Mouse (Mus musculus): Measurements from ENCODE around the gene Col1a1. TPM values are rescaled to one million over a fixed set of nuclear protein-coding genes. Genes with fewer than 3 reads are reported as not detected.

Col1a1 gene
- 358 and 494 TPM in 2 replicates for total RNA-seq (2021)
- long read RNA-seq, experiment 1, full-length matches to known transcripts, result 102 of 164 reads
- long read RNA-seq, experiment 1, partial matches to known transcripts, result 56 of 164 reads
- long read RNA-seq, experiment 1, other reads (novel, unspliced or antisense), result 6 of 164 reads
- long read RNA-seq, experiment 2, full-length matches to known transcripts, result 153 of 276 reads
- long read RNA-seq, experiment 2, partial matches to known transcripts, result 106 of 276 reads
- long read RNA-seq, experiment 2, other reads (novel, unspliced or antisense), result 17 of 276 reads

- peak; percentile 58 for DNase-seq
These were observed at the start of gene Col1a1 for GRCm38 (mm10) chr11:94936045-94936444. TSS of gene Col1a1 (plus strand) at chr11:94936224.

DNA sequence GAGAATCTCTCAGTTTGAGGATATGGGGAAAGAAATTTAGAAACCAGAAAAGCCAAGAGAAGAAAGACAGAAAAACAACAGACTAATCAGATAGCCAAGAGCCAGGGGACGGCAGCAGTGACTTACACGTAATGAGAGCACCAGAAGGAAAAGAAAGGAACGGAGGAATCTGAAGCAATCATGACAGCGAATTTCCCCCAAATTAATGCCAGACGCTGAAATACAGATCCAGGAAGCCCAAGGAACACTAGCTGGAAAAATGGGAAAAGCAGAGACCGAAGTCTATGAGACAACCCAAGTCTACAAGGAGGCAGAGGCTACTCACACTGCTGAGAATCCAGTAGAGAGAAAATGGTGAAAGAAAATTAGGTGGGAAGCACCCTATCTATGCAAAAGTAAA is 44.9 kb upstream of the Col1a1 start:
- no peak for DNase-seq

GRCm38 (mm10) chr11:94896753-94897376 is 39.2 kb upstream of the Col1a1 start:
- no peak for DNase-seq

DNA sequence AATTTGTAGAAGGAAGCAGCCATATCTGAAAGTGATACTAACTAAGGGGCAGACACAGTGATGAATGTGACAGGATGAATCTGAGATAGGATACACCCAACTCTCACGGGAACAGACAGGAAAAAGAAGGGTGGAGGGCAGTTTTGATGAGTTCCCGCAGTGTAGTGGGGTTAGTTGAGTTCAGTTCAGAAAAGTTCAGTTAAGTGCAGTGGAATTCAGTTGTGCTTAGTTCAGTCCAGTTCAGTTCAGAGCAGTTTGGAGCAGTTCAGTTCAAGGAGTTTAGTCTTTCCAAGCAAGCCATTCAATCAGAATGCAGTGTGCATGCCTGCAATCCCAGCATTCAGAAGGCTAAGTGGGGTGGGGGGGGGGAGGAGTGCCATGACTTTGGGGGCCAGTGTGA is 34.8 kb upstream of the Col1a1 start:
- no peak for DNase-seq

DNA sequence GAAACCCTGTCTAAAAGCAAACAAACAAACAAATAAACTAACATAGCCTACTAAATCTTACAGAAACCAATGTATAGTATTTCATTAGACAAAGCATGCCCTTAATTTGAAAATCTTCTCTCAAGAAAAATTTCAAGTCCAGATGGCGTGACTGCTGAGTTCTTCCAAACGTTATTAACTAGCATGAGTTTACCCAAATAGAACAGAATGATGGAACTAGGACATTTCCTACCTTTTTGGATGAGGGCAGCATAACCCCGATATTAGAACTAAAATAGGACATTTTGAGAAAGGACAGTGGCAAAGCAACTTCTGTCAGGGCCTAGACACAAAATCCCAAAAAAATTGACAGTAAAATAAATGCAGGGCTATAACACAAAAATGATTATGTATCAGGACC is 31.7 kb upstream of the Col1a1 start:
- DNase-seq, result no peak

DNA sequence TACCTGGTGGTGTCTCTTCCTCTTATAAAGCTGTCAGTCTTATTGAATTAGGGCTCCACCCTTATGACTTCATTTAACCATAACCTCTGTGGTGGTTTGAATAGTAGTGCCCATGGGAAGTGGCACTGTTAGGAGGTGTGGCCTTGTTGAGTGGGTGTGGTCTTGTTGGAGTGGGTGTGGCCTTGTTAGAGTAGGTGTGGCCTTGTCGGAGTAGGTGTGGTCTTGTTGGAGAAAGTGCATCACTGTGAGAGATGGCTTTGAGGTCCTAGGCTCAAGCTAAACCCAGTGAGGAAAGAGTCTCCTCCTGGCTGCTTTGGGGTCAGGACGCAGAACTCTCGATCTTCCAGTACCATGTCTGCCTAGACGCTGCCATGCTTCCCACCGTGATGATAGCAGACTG is 25.1 kb upstream of the Col1a1 start:
- no peak for DNase-seq

GRCm38 (mm10) chr11:94912568-94912967 is 23.5 kb upstream of the Col1a1 start:
- DNase-seq, result no peak

GRCm38 (mm10) chr11:94913302-94914090 is 22.5 kb upstream of the Col1a1 start:
- DNase-seq, result peak; percentile 55

DNA sequence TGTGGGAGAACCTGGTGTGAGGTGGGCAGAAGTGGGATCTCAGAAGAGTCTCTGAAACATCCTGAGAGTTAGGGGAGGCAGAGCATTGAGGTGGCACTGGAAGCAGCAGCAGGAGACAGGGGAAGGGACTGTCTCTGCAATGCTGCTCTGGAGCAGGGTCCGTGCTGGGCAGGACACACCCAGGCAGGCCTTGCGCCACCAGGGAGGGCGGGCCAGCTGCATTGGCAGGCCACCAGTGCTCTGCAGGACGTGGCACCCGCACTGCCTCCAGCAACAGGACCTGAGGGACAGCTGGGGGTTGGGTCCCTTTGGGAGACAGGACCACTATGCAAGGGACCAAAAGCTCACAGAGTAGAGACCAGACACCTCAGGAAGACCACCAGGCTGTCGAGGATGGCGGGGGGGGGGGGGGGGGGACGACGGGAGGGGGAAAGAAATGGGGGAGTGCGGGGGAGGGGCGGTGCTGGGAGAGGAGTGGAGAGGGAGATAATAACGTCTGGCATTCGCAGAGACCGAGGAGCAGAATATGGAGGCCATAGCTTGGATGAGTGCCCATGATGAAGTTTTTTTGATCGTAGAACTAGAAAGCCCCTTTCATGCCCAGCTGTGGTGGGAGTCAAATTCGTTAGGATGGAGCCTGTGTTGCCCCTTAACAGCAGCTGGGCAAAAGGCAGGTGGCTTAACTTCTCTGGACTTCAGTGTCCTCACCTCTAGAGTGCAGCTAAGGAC is 20.2 kb upstream of the Col1a1 start:
- DNase-seq, result peak; percentile 85

- peak; percentile 46 for DNase-seq
These were observed 19.5 kb upstream of the Col1a1 start for GRCm38 (mm10) chr11:94916477-94916876.

GRCm38 (mm10) chr11:94917717-94918116 is 18.3 kb upstream of the Col1a1 start:
- DNase-seq, result no peak

- no peak for DNase-seq
These were observed 15.0 kb upstream of the Col1a1 start for GRCm38 (mm10) chr11:94920996-94921401.

- DNase-seq, result no peak
These were observed 11.0 kb upstream of the Col1a1 start for GRCm38 (mm10) chr11:94924977-94925376.

DNA sequence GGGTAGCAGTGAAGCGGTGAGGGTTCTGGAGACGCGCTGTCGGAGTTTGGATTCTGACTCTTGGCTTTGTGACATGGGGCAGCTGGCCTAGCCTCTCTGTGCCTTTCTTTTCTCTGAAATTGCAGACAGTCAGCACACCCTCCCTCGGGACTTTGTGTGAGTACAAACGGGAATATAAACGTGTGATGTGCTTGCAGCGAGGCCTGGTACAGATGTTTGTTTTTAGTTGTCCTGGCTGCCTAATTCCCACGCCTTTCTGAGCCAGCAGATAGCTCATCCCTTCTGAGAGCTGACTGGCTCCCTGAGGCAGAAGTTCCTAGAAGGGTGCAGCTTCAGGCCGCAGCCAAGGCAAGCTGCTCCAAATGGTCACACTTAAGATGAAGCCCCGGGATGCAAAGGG is 9.6 kb upstream of the Col1a1 start:
- DNase-seq, result peak; percentile 3

DNA sequence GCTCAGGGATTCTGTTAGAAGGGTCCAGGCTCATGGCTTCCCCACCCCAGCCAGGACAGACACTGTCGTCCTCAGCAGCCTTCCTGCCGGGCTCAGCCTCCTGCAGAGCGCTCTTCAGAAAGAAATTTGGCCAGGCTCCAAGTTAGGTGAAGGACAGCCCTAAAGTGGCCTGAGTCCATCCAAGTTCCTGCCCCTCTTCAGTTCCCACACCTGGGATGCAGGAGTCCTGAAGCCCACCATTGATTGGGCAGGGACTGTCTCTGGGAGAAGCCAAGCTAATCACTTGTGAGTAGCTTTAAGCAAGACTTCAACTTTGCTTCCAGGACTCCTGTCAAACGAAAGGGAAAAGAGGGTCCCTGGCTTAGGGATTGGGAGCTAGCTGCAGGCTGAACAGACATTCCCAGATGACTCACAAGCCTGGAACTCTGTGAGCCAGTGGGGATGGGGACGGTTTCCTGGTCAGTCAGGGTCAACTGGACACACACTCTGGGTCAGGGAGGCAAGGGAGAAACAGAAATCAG is 8.2 kb upstream of the Col1a1 start:
- peak; percentile 42 for DNase-seq

DNA sequence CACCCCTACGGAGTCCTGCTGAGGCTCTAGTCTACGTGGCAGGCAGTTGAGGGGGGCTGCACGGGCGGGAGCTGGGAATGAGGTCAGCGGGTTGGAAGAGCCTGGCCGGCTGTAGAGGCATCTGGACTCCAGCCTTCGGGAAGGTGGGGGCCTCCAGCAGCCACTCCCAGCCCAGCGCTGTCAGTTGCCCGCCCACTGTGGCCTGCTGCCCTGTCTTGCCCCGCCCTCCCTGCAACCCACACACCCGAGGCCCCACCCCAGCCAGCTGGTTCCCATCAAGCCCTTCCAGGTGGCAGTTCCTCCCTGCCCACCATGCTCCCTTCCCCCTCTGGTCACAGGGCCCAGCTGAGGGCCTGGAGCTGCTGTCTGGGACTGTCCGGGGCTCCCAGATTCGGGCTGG is 7.2 kb upstream of the Col1a1 start:
- peak; percentile 83 for DNase-seq

GRCm38 (mm10) chr11:94929599-94929998 is 6.4 kb upstream of the Col1a1 start:
- no peak for DNase-seq

DNA sequence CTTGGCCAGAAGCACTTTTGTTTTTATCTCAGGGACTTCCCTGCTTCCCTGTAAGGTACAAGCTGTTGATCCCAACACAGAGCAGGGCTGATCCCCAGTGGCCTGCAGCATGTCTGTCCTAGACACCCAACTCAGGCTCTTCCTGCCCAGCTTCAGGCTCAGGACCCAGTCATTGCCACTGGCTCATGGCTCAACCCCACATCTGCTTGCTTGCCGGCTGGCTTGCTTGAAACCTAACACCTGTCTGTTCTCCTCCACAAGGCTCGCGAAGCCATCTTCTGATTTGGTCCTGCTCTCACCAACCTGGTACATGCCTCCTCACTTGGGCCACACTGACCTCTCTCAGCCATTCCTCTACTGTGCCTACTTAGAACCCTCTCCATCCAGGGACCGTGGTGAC is 5.9 kb upstream of the Col1a1 start:
- DNase-seq, result no peak

- DNase-seq, result no peak
These were observed 2.4 kb upstream of the Col1a1 start for GRCm38 (mm10) chr11:94933584-94933983.

DNA sequence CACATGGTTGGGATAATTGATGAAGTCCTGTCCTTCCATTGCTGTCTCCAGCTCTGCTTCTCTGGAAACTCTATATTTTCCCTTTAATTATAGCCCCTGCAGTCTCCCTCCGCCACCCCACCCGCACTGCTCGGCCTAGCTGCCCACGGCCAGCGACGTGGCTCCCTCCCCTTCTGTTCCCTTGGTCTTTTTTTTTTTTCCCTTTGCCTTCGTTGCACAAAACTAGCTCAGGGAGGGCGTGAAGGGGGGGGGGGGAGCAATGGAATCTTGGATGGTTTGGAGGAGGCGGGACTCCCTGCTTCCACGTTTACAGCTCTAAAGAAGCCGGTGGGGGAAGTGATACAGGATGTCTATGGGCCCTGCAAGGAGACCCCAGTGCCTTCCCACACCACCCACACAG is 1.5 kb upstream of the Col1a1 start:
- no peak for DNase-seq

DNA sequence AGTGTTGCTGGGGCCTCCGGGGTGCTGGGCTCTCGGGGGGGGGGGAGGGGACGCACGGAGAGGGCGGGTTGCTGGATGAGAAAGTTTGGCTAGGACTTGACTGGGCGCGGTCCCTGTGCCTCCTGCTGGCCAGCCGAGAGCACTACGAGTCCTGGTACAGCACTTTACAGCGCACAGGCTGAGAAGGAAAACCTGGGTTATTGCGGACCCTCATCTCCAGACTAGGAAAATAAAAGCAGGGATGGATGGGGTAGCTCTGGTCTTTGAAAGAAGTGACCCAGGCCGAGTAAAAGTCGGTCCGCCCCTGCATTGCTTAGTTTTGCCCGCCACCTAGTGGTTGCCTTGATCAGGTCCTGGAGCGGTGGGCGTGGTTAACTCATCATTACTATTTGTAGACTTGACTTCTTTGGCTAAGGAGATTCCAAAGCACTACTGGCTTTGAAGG is 849 bp downstream of the Col1a1 start:
- peak; percentile 90 for DNase-seq

GRCm38 (mm10) chr11:94937335-94937781 is 1.3 kb downstream of the Col1a1 start:
- DNase-seq, result no peak
